In genomic region chr4:91371819-91372215, GRCm38 (mm10) we compare ENCODE assay signal across 8 mouse cellular contexts. TPM values are rescaled to one million over a fixed set of nuclear protein-coding genes. Genes with fewer than 3 reads are reported as not detected.
DNase-seq lines count a peak whose midpoint lies in the region; ATAC-seq and TF ChIP-seq lines count a peak whose summit lies in the region.

No protein-coding gene starts in this region.

- ATAC-seq in heart, embryonic 11.5 days (replicated peaks; ENCODE audit: insufficient number of reproducible peaks, low FRiP score, low TSS enrichment), result peak; percentile 66
- peak; percentile 53 for ATAC-seq in embryonic facial prominence, embryonic 11.5 days (replicated peaks; ENCODE audit: insufficient number of reproducible peaks, low FRiP score, low TSS enrichment, low read depth)
- ATAC-seq in heart, postnatal 0 days (ENCODE audit: insufficient read depth, low read depth), result peak; percentile 24; the same call in 1 of the 2 replicates
- ATAC-seq in liver, postnatal 0 days, result peak; percentile 36; the same call in 1 of the 2 replicates
- no peak for ATAC-seq in erythroid progenitor cell, adult 5-6 weeks (replicated peaks; ENCODE audit: low FRiP score, poor library complexity, severe bottlenecking)

- H3K4me2 ChIP-seq in heart, embryonic 11.5 days, result peak overlapping the region; percentile 99
- peak overlapping the region; percentile 100 for H3K4me2 ChIP-seq in embryonic facial prominence, embryonic 11.5 days (ENCODE audit: low read depth, low read length)
- H3K4me2 ChIP-seq in heart, postnatal 0 days (ENCODE audit: low read depth, low read length), result peak overlapping the region; percentile 90
- H3K4me2 ChIP-seq in liver, postnatal 0 days (ENCODE audit: low read depth, low read length), result peak overlapping the region; percentile 67

- no peak for DNase-seq in heart, adult 9 months (ENCODE audit: low spot score in 2 of 2)
- DNase-seq in embryonic facial prominence, embryonic 11.5 days (ENCODE audit: low spot score), result peak; percentile 78
- no peak for DNase-seq in heart, postnatal 0 days (ENCODE audit: low spot score)
- peak; percentile 65 for DNase-seq in layer of hippocampus, adult 9-11 months
- peak; percentile 32 for DNase-seq in liver, postnatal 0 days

- no peak for TF ChIP-seq CTCF in heart, postnatal 0 days (IDR thresholded peaks at IDR 0.05; ENCODE audit: low read depth)
- TF ChIP-seq CTCF in liver, postnatal 0 days (IDR thresholded peaks at IDR 0.05; ENCODE audit: low read depth), result no peak
- TF ChIP-seq CTCF in olfactory bulb, adult 2 months (IDR thresholded peaks at IDR 0.05; ENCODE audit: insufficient read depth, low read depth, low read length), result no peak

- H3K27ac ChIP-seq in heart, embryonic 11.5 days (ENCODE audit: low read depth, low read length), result no peak overlapping the region
- H3K27ac ChIP-seq in embryonic facial prominence, embryonic 11.5 days (replicated peaks; ENCODE audit: low read depth, low read length), result no peak overlapping the region
- no peak overlapping the region for H3K27ac ChIP-seq in heart, postnatal 0 days (ENCODE audit: low read depth)
- H3K27ac ChIP-seq in liver, postnatal 0 days (ENCODE audit: low read depth), result no peak overlapping the region
- no peak overlapping the region for H3K27ac ChIP-seq in olfactory bulb, adult 2 months (ENCODE audit: insufficient read depth, low read depth, low read length)

- WGBS in heart, embryonic 11.5 days (ENCODE audit: insufficient replicate concordance), result 2% methylated on average over 26 of the region's 44 CpGs
- WGBS in embryonic facial prominence, embryonic 11.5 days, result under 1% methylated on average over 28 of the region's 44 CpGs
- WGBS in heart, postnatal 0 days, result under 1% methylated on average over 29 of the region's 44 CpGs
- under 1% methylated on average over 20 of the region's 44 CpGs for WGBS in liver, postnatal 0 days (ENCODE audit: insufficient replicate concordance)
- WGBS in olfactory bulb, adult 2 months, result under 1% methylated on average over 44 of the region's 44 CpGs

- peaks cover 9% of the 10 kb centered on the region; the same call in 1 of the 2 replicates for H3K4me1 ChIP-seq in heart, embryonic 11.5 days (ENCODE audit: control insufficient read depth, insufficient read depth, low read length)
- H3K4me1 ChIP-seq in embryonic facial prominence, embryonic 11.5 days (ENCODE audit: control insufficient read depth, insufficient read depth, low read length), result no peaks in the 10 kb centered on the region
- peaks cover 23% of the 10 kb centered on the region for H3K4me1 ChIP-seq in heart, postnatal 0 days (ENCODE audit: control insufficient read depth, insufficient read depth)
- peaks cover 11% of the 10 kb centered on the region for H3K4me1 ChIP-seq in liver, postnatal 0 days (ENCODE audit: insufficient read depth)
- peaks cover 24% of the 10 kb centered on the region for H3K4me1 ChIP-seq in olfactory bulb, adult 2 months (ENCODE audit: control insufficient read depth, insufficient read depth, low read length)

- peaks cover 50% of the 10 kb centered on the region for H3K27me3 ChIP-seq in heart, embryonic 11.5 days (ENCODE audit: control insufficient read depth, insufficient read depth, low read length)
- H3K27me3 ChIP-seq in embryonic facial prominence, embryonic 11.5 days (ENCODE audit: control insufficient read depth, insufficient read depth, low read length), result peaks cover 37% of the 10 kb centered on the region
- peaks cover 65% of the 10 kb centered on the region for H3K27me3 ChIP-seq in heart, postnatal 0 days (ENCODE audit: control insufficient read depth, insufficient read depth, low read length)
- peaks cover 68% of the 10 kb centered on the region for H3K27me3 ChIP-seq in liver, postnatal 0 days (ENCODE audit: insufficient read depth, low read length)

- H3K4me3 ChIP-seq in heart, embryonic 11.5 days (ENCODE audit: low read depth, low read length), result peak overlapping the region; percentile 67
- H3K4me3 ChIP-seq in embryonic facial prominence, embryonic 11.5 days (ENCODE audit: low read depth, low read length), result peak overlapping the region; percentile 64
- peak overlapping the region; percentile 55 for H3K4me3 ChIP-seq in heart, postnatal 0 days (ENCODE audit: low read depth, low read length)
- peak overlapping the region; percentile 40 for H3K4me3 ChIP-seq in liver, postnatal 0 days (ENCODE audit: low read depth, low read length)
- H3K4me3 ChIP-seq in olfactory bulb, adult 2 months (ENCODE audit: insufficient read depth, low read depth, low read length), result peak overlapping the region; percentile 46

- TF ChIP-seq EP300 in heart, postnatal 0 days (IDR thresholded peaks at IDR 0.05; ENCODE audit: low read depth), result no peak
- no peak for TF ChIP-seq EP300 in liver, postnatal 0 days (IDR thresholded peaks at IDR 0.05; ENCODE audit: low read depth)

- no peaks in the 10 kb centered on the region for H3K36me3 ChIP-seq in heart, embryonic 11.5 days (ENCODE audit: control insufficient read depth, insufficient read depth, low read length)
- no peaks in the 10 kb centered on the region for H3K36me3 ChIP-seq in embryonic facial prominence, embryonic 11.5 days (replicated peaks; ENCODE audit: control insufficient read depth, insufficient read depth, low read depth, low read length)
- H3K36me3 ChIP-seq in heart, postnatal 0 days (replicated peaks; ENCODE audit: control insufficient read depth, insufficient read depth, low read length), result no peaks in the 10 kb centered on the region
- H3K36me3 ChIP-seq in liver, postnatal 0 days (replicated peaks; ENCODE audit: insufficient read depth, low read length), result no peaks in the 10 kb centered on the region

- TF ChIP-seq POLR2A in olfactory bulb, adult 2 months (IDR thresholded peaks at IDR 0.05; ENCODE audit: insufficient read depth, low read depth, low read length), result no peak

- H3K9ac ChIP-seq in heart, embryonic 11.5 days (ENCODE audit: low read depth, low read length), result peak overlapping the region; percentile 17; the same call in 1 of the 2 replicates
- H3K9ac ChIP-seq in embryonic facial prominence, embryonic 11.5 days (replicated peaks; ENCODE audit: low read length), result peak overlapping the region; percentile 56
- H3K9ac ChIP-seq in heart, postnatal 0 days (replicated peaks; ENCODE audit: low read depth, low read length), result no peak overlapping the region
- H3K9ac ChIP-seq in liver, postnatal 0 days (replicated peaks), result no peak overlapping the region

- H3K9me3 ChIP-seq in heart, embryonic 11.5 days (replicated peaks; ENCODE audit: control insufficient read depth, low read length), result no peaks in the 10 kb centered on the region
- no peaks in the 10 kb centered on the region for H3K9me3 ChIP-seq in embryonic facial prominence, embryonic 11.5 days (replicated peaks; ENCODE audit: control insufficient read depth, low read length)
- no peaks in the 10 kb centered on the region for H3K9me3 ChIP-seq in heart, postnatal 0 days (replicated peaks; ENCODE audit: control insufficient read depth, low read length)
- H3K9me3 ChIP-seq in liver, postnatal 0 days (ENCODE audit: low read length), result no peaks in the 10 kb centered on the region

RNA-seq across cellular contexts. Expression of gene Elavl2, which starts 28.8 kb away (rescaled TPM):
- 2.3 and 2.5 TPM in 2 replicates for polyA plus RNA-seq in heart, embryonic 11.5 days (2014; fragmentation: Nextera tagmentation; extraction: Ambion mirVana)
- polyA plus RNA-seq in embryonic facial prominence, embryonic 11.5 days (2014; fragmentation: Nextera tagmentation; extraction: Ambion mirVana), result 25.9 and 28.8 TPM in 2 replicates
- not detected in 2 replicates for total RNA-seq in heart, postnatal 0 days (2014; rRNA removed; ENCODE audit: low replicate concordance)
- polyA plus RNA-seq in heart, postnatal 0 days (2015; fragmentation: Nextera tagmentation; extraction: Ambion mirVana), result 1.00 and 1.2 TPM in 2 replicates
- polyA plus RNA-seq in liver, postnatal 0 days (2015; fragmentation: Nextera tagmentation; extraction: Ambion mirVana), result 0.06 and 0.11 TPM in 2 replicates
- not detected in 2 replicates for polyA plus RNA-seq in olfactory bulb, adult 2 months (2012; ENCODE audit: insufficient read depth, insufficient read length, low replicate concordance, missing spikeins)
- total RNA-seq in erythroid progenitor cell, adult 5-6 weeks (2015; ENCODE audit: low replicate concordance), result not detected in 2 replicates
- total RNA-seq in erythroid progenitor cell, adult 5-6 weeks (2017; ENCODE audit: low replicate concordance), result not detected in 2 replicates

Comparison
In these comparisons a context has a peak if more than half of its experiments do, and no peak if none do; other contexts are left out.
1. H3K9ac ChIP-seq: peak in heart, embryonic 11.5 days (single experiment) and embryonic facial prominence, embryonic 11.5 days (single experiment); none in heart, postnatal 0 days (single experiment) and liver, postnatal 0 days (single experiment).
2. DNase-seq: peak in embryonic facial prominence, embryonic 11.5 days (single experiment), layer of hippocampus, adult 9-11 months (single experiment) and liver, postnatal 0 days (single experiment); none in heart, adult 9 months (0 of 2) and heart, postnatal 0 days (single experiment).
3. Peak in every context shown above with its lines, with median percentiles within 50 percentile points of each other: H3K4me2 ChIP-seq and H3K4me3 ChIP-seq.